Mouse (Mus musculus): Measurements from ENCODE around the gene Ruvbl2.
"Not testable (repeated sequence)": the region's sequence is repeated elsewhere in the genome, so short reads cannot be mapped to it uniquely, and the experiment has no call there.

Gene Ruvbl2

DNA sequence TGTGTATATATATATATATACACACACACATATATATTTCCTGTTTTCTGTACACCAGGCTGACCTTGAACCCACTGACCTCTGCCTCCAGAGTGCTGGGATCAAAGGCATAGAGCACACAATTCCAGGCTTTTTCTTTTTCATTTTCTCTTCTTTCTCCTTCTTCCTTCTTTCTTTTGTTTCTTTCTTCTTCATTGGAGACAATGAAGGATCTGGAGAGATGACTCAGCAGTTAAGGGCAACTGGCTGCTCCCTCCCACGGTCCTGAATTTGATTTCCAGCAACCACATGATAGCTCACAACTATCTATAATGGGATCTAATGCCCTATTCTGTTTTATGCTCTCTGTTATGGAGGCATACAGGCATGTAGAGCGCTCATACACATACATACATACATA lies 41.1 kb downstream of the Ruvbl2 start:
- DNase-seq (ENCODE audit: low spot score) = no peak

DNA sequence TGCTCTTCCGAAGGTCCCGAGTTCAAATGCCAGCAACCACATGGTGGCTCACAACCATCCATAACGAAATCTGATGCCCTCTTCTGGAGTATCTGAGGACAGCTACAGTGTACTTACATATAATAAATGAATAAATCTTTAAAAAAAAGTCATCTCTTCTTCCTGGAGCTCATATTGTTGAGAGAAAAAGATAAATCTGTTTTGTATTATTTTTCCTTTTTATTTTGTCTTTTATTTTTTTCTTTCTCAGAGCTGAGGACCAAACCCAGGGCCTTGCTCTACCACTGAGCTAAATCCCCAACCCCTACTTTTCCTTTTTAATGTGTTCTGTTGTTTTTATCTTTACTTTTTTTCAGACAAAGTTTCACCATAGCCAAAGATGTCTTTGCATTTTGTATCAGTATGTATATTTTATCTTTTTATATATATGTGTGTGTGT lies 41.5 kb downstream of the Ruvbl2 start:
- DNase-seq (ENCODE audit: low spot score) = not testable (repeated sequence)

DNA sequence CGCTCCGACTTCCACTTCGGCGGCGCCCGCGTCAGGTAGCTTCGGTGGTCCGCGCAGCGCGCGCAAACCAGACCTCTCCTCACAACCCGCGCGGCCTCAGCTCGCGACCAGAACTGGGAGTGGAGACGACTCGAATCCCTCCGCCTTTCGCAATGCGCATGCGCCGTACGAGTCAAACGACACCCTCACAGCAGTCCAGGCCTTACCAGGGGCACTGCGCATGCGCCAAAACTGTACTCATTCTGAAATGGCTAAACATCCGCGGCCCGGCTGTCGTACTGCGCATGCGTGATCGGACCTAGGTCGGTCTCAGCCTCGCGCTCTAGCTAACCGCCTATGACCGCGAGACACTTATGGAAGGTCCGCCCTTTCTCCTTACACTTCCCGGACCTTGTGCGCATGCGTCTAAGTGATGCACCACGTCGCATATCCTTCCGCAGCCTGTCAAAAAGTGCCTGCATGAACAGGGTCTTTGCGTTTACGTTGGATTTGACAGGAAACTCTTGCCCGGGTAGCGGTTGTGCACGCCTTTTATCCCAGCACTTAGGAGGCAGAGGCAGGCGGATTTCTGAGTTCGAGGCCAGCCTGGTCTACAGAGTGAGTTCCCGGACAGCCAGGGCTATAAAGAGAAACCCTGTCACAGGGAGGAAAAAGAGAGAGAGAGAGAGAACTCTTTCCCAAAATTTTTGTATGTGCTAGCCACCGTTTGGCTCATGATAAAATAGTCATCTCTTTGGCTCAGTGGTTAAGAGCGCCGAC lies 42.1 kb downstream of the Ruvbl2 start, which contains the start of gene Snrnp70:
Gene Snrnp70 (minus strand): TSS at position 165 of the 759 bp plus-strand sequence.
- DNase-seq (ENCODE audit: low spot score) = peak; percentile 100

DNA sequence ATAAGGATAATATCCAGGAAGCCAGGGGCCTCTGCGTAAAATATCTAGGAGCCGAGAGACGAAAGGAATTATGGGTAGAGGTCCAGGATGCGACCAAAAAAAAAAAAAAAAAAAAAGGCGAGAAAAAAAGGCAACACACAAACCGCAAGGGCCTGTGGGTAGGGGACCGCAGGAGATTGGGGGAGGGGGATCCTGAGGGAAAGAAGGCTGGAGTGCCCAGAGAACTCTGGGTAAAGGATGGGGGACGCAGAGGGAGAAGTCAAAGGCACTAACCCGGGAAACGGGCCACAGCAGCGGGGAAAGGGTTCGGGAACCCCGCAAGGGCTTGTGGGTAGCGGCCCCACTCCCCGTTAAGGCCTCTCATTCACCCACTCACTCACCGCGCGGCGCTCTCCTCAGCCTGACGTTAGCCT lies 42.8 kb downstream of the Ruvbl2 start:
- no peak for DNase-seq (ENCODE audit: low spot score)

DNA sequence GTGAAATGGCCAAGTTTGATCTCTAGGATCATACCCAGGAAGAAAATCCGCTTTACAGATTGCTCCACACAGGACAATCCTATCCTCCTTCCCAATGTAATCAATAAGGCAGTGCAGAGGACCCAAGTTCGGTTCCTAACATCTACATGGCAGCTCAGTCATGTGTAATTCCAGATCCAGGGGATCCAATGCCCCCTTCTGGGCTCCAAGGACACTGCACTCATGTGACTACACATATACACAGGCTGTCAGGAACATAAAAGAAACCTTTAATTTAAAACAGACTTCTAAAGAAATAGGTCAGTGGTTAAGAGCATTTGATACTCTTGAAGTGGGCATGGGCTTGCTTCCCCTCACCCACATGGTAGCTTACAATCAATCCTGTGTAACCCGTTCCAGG lies 51.8 kb downstream of the Ruvbl2 start:
- no peak for DNase-seq (ENCODE audit: low spot score)

- no peak for DNase-seq (ENCODE audit: low spot score)
Observed at GRCm38 (mm10) chr7:45376057-45376456, 61.8 kb downstream of the Ruvbl2 start.

GRCm38 (mm10) chr7:45374620-45375019 lies 63.3 kb downstream of the Ruvbl2 start:
- DNase-seq (ENCODE audit: low spot score) = no peak

- no peak for DNase-seq (ENCODE audit: low spot score)
Observed at GRCm38 (mm10) chr7:45372371-45372770, 65.5 kb downstream of the Ruvbl2 start.
